Mouse (Mus musculus) small intestine, adult 2 months (tissue): ENCODE results near the gene Ndst2. TPM values are rescaled to one million over a fixed set of nuclear protein-coding genes. Genes with fewer than 3 reads are reported as not detected.

ENCODE experiments used
- H3K27ac ChIP-seq: fragments of 200-500 bp; 2 replicates; pipeline ENCODE4 v1.5.1; 2012; ENCODE audit warnings: low read depth, low read length, control low read depth, inconsistent platforms; ENCODE audit not compliant: insufficient read depth
- H3K27me3 ChIP-seq: fragments of 200-500 bp; 2 replicates; pipeline ENCODE4 v1.6.1; 2012; ENCODE audit warnings: mild to moderate bottlenecking, moderate library complexity, low read length, inconsistent platforms; ENCODE audit not compliant: control insufficient read depth, insufficient read depth
- H3K36me3 ChIP-seq: fragments of 200-500 bp; 2 replicates; pipeline ENCODE4 v1.6.1; 2012; ENCODE audit warnings: mild to moderate bottlenecking, low read length, control low read depth, inconsistent platforms; ENCODE audit not compliant: control insufficient read depth, insufficient read depth
- H3K4me1 ChIP-seq: fragments of 200-500 bp; 2 replicates; pipeline ENCODE4 v1.6.1; 2012; ENCODE audit warnings: low read length, inconsistent platforms, mixed read lengths; ENCODE audit not compliant: control insufficient read depth, insufficient read depth, insufficient read length
- H3K4me3 ChIP-seq: fragments of 200-500 bp; 2 replicates; pipeline ENCODE4 v1.5.1; 2012; ENCODE audit warnings: low read depth, mild to moderate bottlenecking, control low read depth, inconsistent platforms, low read length, moderate library complexity
- CTCF ChIP-seq: fragments of 200-500 bp; IDR thresholded peaks from 2 replicates; pipeline ENCODE4 v1.5.1; 2012; ENCODE audit warnings: low read depth, mild to moderate bottlenecking, control low read depth, inconsistent platforms, low read length, moderate library complexity, mixed read lengths; ENCODE audit not compliant: insufficient replicate concordance, insufficient read length; ENCODE audit errors: extremely low read depth
- POLR2A ChIP-seq: fragments of 200-500 bp; IDR thresholded peaks from 2 replicates; pipeline ENCODE4 v1.6.1; 2012; ENCODE audit warnings: low read depth, mild to moderate bottlenecking, control low read depth, inconsistent platforms, low read length, moderate library complexity
- WGBS: fragments of 180-500 bp; shearing (Covaris S2); methylation state at CpG from one replicate; pipeline ENCODE4 v1.1.7; 2018; 5-methylcytosine and 5-hydroxymethylcytosine counted together
- polyA plus RNA-seq: library from polyadenylated mRNA; depleted of rRNA; stranded (reverse); fragments of >200 nt; gene quantifications from 2 replicates; pipeline ENCODE4 v1.2.3, GENCODE M21; 2012

The Ndst2 gene
- polyA plus RNA-seq, 1 experiment = 22.1 TPM

DNA sequence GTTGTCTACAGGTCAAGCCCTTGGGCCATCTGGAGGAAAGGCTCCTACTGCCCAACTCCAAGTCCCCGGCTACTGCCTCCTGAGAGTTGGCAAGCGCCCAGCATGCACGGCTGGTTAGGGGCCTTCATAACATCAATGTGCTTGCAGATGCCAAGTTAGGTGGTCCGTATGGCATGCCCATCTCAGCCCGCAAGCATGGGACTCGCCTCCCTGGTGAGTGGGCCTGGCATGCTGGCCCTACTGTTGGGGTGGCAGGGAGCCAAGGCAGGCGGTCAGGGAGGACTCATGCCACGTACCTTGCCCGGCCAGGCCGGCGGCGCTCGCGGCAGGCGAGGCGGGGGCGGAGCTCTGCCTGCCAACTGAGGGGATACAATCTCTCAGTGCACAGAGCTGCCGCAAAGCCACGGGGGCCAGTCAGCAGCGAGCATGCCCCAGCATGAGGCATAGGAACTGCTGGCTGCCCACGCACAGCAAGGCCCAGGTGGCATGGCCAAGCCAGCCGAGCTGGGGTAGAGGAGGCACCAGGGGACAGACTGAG lies 23.1 kb upstream of the Ndst2 start:
- Histone ChIP-seq H3K36me3 (peaks cover 35% of the 10 kb centered on the region), H3K27ac (no peak overlapping the region), H3K4me1 (no peaks in the 10 kb centered on the region), H3K4me3 (no peak overlapping the region), H3K27me3 (no peaks in the 10 kb centered on the region)
- TF ChIP-seq CTCF = no peak
- WGBS = 90% methylated on average over 22 of the region's 22 CpGs

DNA sequence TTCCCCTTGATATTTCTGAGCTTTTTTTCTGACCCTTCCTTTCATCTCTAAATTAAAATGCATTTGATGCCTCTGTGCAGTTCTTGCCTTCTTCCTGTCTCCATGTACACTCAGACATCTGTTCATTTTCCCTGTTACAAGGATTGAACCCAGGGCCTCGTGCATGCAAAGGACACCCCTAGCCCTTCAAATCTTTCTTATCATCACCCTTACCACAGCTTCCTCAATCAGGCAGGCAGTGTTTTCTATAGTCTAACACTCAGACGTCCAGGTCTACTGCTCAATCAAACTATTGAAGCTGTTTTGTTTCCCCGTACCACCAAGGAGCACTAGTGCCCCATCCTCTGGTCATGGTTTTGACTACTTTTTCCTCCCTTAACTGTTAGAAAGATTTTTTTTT lies 19.4 kb upstream of the Ndst2 start:
- H3K4me1 ChIP-seq = no peaks in the 10 kb centered on the region; the same call in 1 of the 2 replicates
- TF ChIP-seq POLR2A = no peak
- TF ChIP-seq CTCF = no peak
- H3K36me3 ChIP-seq = peaks cover 17% of the 10 kb centered on the region
- 69% methylated on average over 3 of the region's 3 CpGs for WGBS
- H3K27ac ChIP-seq = no peak overlapping the region
- no peak overlapping the region for H3K4me3 ChIP-seq
- no peaks in the 10 kb centered on the region for H3K27me3 ChIP-seq

DNA sequence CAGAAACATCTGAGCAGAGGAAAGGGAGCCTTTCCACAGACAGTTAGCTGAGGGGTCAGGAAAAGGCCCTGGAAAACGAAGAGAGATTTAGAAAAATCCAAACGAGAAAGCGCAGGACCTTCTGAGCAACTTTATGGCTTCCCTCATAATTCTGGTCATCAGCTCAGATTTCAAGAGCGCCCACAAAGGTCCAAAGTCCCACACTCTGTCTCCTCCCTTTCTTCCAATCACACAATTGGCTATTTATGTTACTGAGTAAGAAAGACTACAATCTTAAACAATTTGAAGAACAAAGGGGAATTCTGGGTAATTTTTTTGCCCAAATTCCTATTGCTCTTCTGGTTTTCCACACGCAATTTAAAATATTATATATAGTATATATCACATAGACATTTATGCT lies 16.1 kb upstream of the Ndst2 start:
- no peak overlapping the region for H3K4me3 ChIP-seq
- 40% methylated on average over 5 of the region's 5 CpGs for WGBS
- no peak overlapping the region for H3K27ac ChIP-seq
- peaks cover 2% of the 10 kb centered on the region; the same call in 1 of the 2 replicates for H3K36me3 ChIP-seq
- TF ChIP-seq POLR2A (no peak), CTCF (no peak)
- H3K4me1 ChIP-seq = no peaks in the 10 kb centered on the region; the same call in 1 of the 2 replicates
- no peaks in the 10 kb centered on the region for H3K27me3 ChIP-seq

DNA sequence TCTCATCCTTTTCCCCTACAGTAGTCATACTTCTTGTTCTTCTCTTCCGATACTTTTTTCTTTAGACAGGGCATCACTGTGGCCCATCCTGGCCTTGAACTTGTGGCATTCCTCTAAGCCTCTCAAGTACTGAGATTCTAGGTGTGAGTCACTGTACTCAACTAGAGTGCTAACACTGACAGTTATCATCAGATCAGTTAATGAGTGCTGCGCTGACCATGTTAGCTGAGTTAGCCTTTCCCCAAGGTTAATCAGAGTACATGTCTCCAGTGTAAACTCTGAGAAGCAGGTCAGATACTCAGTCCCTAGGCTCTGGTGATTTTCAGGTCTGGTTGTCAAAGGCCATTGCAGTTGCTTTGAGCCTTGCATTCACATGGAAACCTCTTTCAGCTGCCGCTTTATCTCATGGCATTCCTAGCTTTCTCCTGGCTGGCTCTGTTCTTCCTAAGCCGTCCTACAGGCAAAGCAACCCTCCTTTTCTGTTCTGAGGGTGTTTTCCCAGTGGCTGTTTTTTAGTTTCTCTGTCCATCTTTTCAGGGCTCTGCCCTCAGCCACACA lies 15.2 kb upstream of the Ndst2 start:
- H3K4me1 ChIP-seq = no peaks in the 10 kb centered on the region; the same call in 1 of the 2 replicates
- peaks cover 6% of the 10 kb centered on the region; the same call in 1 of the 2 replicates for H3K36me3 ChIP-seq
- TF ChIP-seq POLR2A (no peak), CTCF (no peak)
- H3K27ac ChIP-seq = no peak overlapping the region
- 84% methylated on average over 4 of the region's 4 CpGs for WGBS
- no peak overlapping the region for H3K4me3 ChIP-seq
- no peaks in the 10 kb centered on the region for H3K27me3 ChIP-seq

DNA sequence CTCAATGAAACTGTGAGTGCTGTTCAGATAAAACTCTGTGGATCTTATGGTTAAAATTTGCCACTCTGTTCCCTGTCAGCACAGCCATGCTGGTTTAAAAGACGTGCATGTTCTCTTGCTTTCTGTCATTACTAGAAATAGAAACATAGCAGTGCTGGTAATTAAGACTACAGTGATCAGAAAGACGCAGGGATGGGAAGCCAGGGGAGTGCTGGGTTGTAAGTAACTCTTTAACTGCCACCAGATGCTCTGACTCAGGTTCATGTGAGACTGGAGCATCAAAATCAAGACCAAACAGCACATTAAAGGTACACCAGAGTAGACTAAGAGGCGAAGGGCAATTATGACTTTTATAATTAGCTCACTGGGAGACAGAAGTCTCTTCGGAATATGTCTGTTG lies 14.0 kb upstream of the Ndst2 start:
- no peak overlapping the region for H3K4me3 ChIP-seq
- H3K27me3 ChIP-seq = no peaks in the 10 kb centered on the region
- no peaks in the 10 kb centered on the region; the same call in 1 of the 2 replicates for H3K4me1 ChIP-seq
- TF ChIP-seq CTCF = no peak
- H3K36me3 ChIP-seq = peaks cover 8% of the 10 kb centered on the region
- 81% methylated on average over 4 of the region's 4 CpGs for WGBS
- H3K27ac ChIP-seq = no peak overlapping the region

DNA sequence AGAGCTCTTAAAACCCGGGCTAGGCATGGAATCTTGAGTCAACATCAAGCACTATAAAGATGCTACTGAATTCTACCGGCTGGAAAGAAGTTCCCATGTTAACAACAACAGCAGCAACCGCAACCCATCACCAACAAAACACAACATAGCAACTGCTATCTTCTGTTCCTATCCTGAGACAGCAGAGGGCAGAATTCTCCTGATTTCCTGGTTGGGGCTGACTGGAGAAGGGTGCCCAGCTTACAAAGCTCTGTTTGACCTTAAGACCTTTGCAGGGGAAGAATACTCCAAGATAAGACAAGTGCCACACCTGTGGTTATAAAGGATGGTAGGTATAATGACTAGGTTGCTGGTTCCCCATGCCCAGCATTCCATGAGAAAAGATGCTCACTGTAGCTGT lies 12.6 kb upstream of the Ndst2 start:
- H3K36me3 ChIP-seq = peaks cover 11% of the 10 kb centered on the region
- no peak overlapping the region for H3K27ac ChIP-seq
- TF ChIP-seq CTCF (no peak), POLR2A (no peak)
- WGBS = 67% methylated on average over 3 of the region's 3 CpGs
- no peaks in the 10 kb centered on the region for H3K27me3 ChIP-seq
- H3K4me3 ChIP-seq = no peak overlapping the region
- no peaks in the 10 kb centered on the region; the same call in 1 of the 2 replicates for H3K4me1 ChIP-seq

DNA sequence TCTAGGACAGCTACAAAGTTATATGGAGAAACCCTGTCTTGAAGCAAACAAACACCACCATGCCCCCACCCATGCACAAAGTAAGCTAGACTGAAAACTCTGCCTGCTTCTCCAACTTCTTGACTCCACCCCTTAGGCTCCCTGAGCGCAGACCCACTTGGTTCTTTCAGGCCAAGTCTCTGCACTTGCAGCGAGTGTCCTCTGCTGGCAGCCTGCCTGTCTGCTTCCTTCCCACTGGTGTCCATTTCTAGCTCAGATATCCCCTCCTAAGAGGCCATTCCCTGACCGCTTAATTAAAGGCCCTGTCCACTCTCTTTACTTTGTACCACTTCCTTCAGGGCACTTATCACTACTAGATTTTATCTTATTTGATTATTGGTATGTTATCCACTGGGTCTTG lies 9.3 kb upstream of the Ndst2 start:
- 0 out of 2 replicates have a peak, but pooled peaks cover 2% of the 10 kb centered on the region for H3K4me1 ChIP-seq
- 76% methylated on average over 3 of the region's 3 CpGs for WGBS
- H3K36me3 ChIP-seq = peaks cover 20% of the 10 kb centered on the region
- H3K27ac ChIP-seq = no peak overlapping the region
- no peak for TF ChIP-seq POLR2A
- no peak for TF ChIP-seq CTCF
- no peaks in the 10 kb centered on the region for H3K27me3 ChIP-seq
- H3K4me3 ChIP-seq = no peak overlapping the region
